Mouse (Mus musculus): Measurements from ENCODE around the gene Hist1h1c.
"Not testable (repeated sequence)": the region's sequence is repeated elsewhere in the genome, so short reads cannot be mapped to it uniquely, and the experiment has no call there.

Gene Hist1h1c

GRCm38 (mm10) chr13:23738677-23739068, at the start of gene Hist1h1c:
Hist1h1c (plus strand) TSS chr13:23738808.
- 0 out of 2 replicates have a peak, but pooled peaks cover 2% of the 10 kb centered on the region for H3K36me3 ChIP-seq (ENCODE audit: control insufficient read depth, insufficient read depth, low read length, poor library complexity, severe bottlenecking)
- no peaks in the 10 kb centered on the region for H3K27me3 ChIP-seq (ENCODE audit: control insufficient read depth, insufficient read depth, low read length, poor library complexity, severe bottlenecking)
- DNase-seq (ENCODE audit: low read depth, low spot score), result peak; percentile 95

GRCm38 (mm10) chr13:23688956-23689355, 49.7 kb upstream of the Hist1h1c start:
- H3K36me3 ChIP-seq (ENCODE audit: control insufficient read depth, insufficient read depth, low read length, poor library complexity, severe bottlenecking), result no peaks in the 10 kb centered on the region
- H3K27me3 ChIP-seq (ENCODE audit: control insufficient read depth, insufficient read depth, low read length, poor library complexity, severe bottlenecking), result no peaks in the 10 kb centered on the region
- peak; percentile 67 for DNase-seq (ENCODE audit: low read depth, low spot score)

GRCm38 (mm10) chr13:23689459-23689858, 49.1 kb upstream of the Hist1h1c start:
- no peak for DNase-seq (ENCODE audit: low read depth, low spot score)
- Histone ChIP-seq H3K36me3 (ENCODE audit: control insufficient read depth, insufficient read depth, low read length, poor library complexity, severe bottlenecking) (no peaks in the 10 kb centered on the region), H3K27me3 (ENCODE audit: control insufficient read depth, insufficient read depth, low read length, poor library complexity, severe bottlenecking) (no peaks in the 10 kb centered on the region)

GRCm38 (mm10) chr13:23693856-23694440, 44.7 kb upstream of the Hist1h1c start:
- Histone ChIP-seq H3K36me3 (ENCODE audit: control insufficient read depth, insufficient read depth, low read length, poor library complexity, severe bottlenecking) (no peaks in the 10 kb centered on the region), H3K27me3 (ENCODE audit: control insufficient read depth, insufficient read depth, low read length, poor library complexity, severe bottlenecking) (no peaks in the 10 kb centered on the region)
- DNase-seq (ENCODE audit: low read depth, low spot score), result no peak

- Histone ChIP-seq H3K36me3 (ENCODE audit: control insufficient read depth, insufficient read depth, low read length, poor library complexity, severe bottlenecking) (no peaks in the 10 kb centered on the region), H3K27me3 (ENCODE audit: control insufficient read depth, insufficient read depth, low read length, poor library complexity, severe bottlenecking) (no peaks in the 10 kb centered on the region)
- no peak for DNase-seq (ENCODE audit: low read depth, low spot score)
Measured at GRCm38 (mm10) chr13:23694956-23695355, 43.7 kb upstream of the Hist1h1c start.

GRCm38 (mm10) chr13:23695514-23695913, 43.1 kb upstream of the Hist1h1c start, which contains the start of gene Hist1h1t:
Hist1h1t (plus strand) TSS chr13:23695814.
- DNase-seq (ENCODE audit: low read depth, low spot score), result no peak
- no peaks in the 10 kb centered on the region for H3K36me3 ChIP-seq (ENCODE audit: control insufficient read depth, insufficient read depth, low read length, poor library complexity, severe bottlenecking)
- H3K27me3 ChIP-seq (ENCODE audit: control insufficient read depth, insufficient read depth, low read length, poor library complexity, severe bottlenecking), result no peaks in the 10 kb centered on the region

GRCm38 (mm10) chr13:23696061-23696474, 42.5 kb upstream of the Hist1h1c start:
- H3K27me3 ChIP-seq (ENCODE audit: control insufficient read depth, insufficient read depth, low read length, poor library complexity, severe bottlenecking), result no peaks in the 10 kb centered on the region
- H3K36me3 ChIP-seq (ENCODE audit: control insufficient read depth, insufficient read depth, low read length, poor library complexity, severe bottlenecking), result no peaks in the 10 kb centered on the region
- DNase-seq (ENCODE audit: low read depth, low spot score), result no peak

- H3K36me3 ChIP-seq (ENCODE audit: control insufficient read depth, insufficient read depth, low read length, poor library complexity, severe bottlenecking), result no peaks in the 10 kb centered on the region
- no peaks in the 10 kb centered on the region for H3K27me3 ChIP-seq (ENCODE audit: control insufficient read depth, insufficient read depth, low read length, poor library complexity, severe bottlenecking)
- peak; percentile 86 for DNase-seq (ENCODE audit: low read depth, low spot score)
Measured at GRCm38 (mm10) chr13:23697491-23698299, 40.9 kb upstream of the Hist1h1c start.

GRCm38 (mm10) chr13:23698300-23698693, 40.3 kb upstream of the Hist1h1c start, which contains the start of gene Hist1h4c:
Hist1h4c (minus strand) TSS chr13:23698454.
- peak; percentile 100 for DNase-seq (ENCODE audit: low read depth, low spot score)
- H3K36me3 ChIP-seq (ENCODE audit: control insufficient read depth, insufficient read depth, low read length, poor library complexity, severe bottlenecking), result no peaks in the 10 kb centered on the region

GRCm38 (mm10) chr13:23698996-23699395, 39.6 kb upstream of the Hist1h1c start:
- no peak for DNase-seq (ENCODE audit: low read depth, low spot score)
- no peaks in the 10 kb centered on the region for H3K36me3 ChIP-seq (ENCODE audit: control insufficient read depth, insufficient read depth, low read length, poor library complexity, severe bottlenecking)
- H3K27me3 ChIP-seq (ENCODE audit: control insufficient read depth, insufficient read depth, low read length, poor library complexity, severe bottlenecking), result no peaks in the 10 kb centered on the region

More at GRCm38 (mm10) chr13:23698300-23698693, 40.3 kb upstream of the Hist1h1c start, which contains the start of gene Hist1h4c:
- no peaks in the 10 kb centered on the region for H3K27me3 ChIP-seq (ENCODE audit: control insufficient read depth, insufficient read depth, low read length, poor library complexity, severe bottlenecking)

GRCm38 (mm10) chr13:23699767-23700166, 38.8 kb upstream of the Hist1h1c start:
- no peaks in the 10 kb centered on the region for H3K36me3 ChIP-seq (ENCODE audit: control insufficient read depth, insufficient read depth, low read length, poor library complexity, severe bottlenecking)
- no peaks in the 10 kb centered on the region for H3K27me3 ChIP-seq (ENCODE audit: control insufficient read depth, insufficient read depth, low read length, poor library complexity, severe bottlenecking)
- no peak for DNase-seq (ENCODE audit: low read depth, low spot score)

- no peaks in the 10 kb centered on the region for H3K27me3 ChIP-seq (ENCODE audit: control insufficient read depth, insufficient read depth, low read length, poor library complexity, severe bottlenecking)
- DNase-seq (ENCODE audit: low read depth, low spot score), result peak; percentile 91
- no peaks in the 10 kb centered on the region for H3K36me3 ChIP-seq (ENCODE audit: control insufficient read depth, insufficient read depth, low read length, poor library complexity, severe bottlenecking)
Measured at GRCm38 (mm10) chr13:23700786-23701520, 37.7 kb upstream of the Hist1h1c start.

GRCm38 (mm10) chr13:23702220-23702619, 36.4 kb upstream of the Hist1h1c start:
- DNase-seq (ENCODE audit: low read depth, low spot score), result no peak
- H3K36me3 ChIP-seq (ENCODE audit: control insufficient read depth, insufficient read depth, low read length, poor library complexity, severe bottlenecking), result no peaks in the 10 kb centered on the region
- H3K27me3 ChIP-seq (ENCODE audit: control insufficient read depth, insufficient read depth, low read length, poor library complexity, severe bottlenecking), result no peaks in the 10 kb centered on the region

- not testable (repeated sequence) for DNase-seq (ENCODE audit: low read depth, low spot score); H3K36me3 ChIP-seq (ENCODE audit: control insufficient read depth, insufficient read depth, low read length, poor library complexity, severe bottlenecking); H3K27me3 ChIP-seq (ENCODE audit: control insufficient read depth, insufficient read depth, low read length, poor library complexity, severe bottlenecking)
Measured at GRCm38 (mm10) chr13:23702801-23703200, 35.8 kb upstream of the Hist1h1c start.

Data from splenic B cell, adult 2 months (primary cell).